Mouse (Mus musculus): ENCODE data around the gene Rnf113a2. TPM values are rescaled to one million over a fixed set of nuclear protein-coding genes. Genes with fewer than 3 reads are reported as not detected.

Gene Rnf113a2
- polyA plus RNA-seq, 1 experiment from 2014 or later, result 23.8 TPM

GRCm38 (mm10) chr12:84447386-84447785 is 30.4 kb downstream of the Rnf113a2 start:
- H3K27ac ChIP-seq, result no peak overlapping the region
- WGBS, result 91% methylated on average over 1 of the region's 1 CpGs
- H3K4me3 ChIP-seq (replicated peaks; ENCODE audit: low read length), result no peak overlapping the region
- DNase-seq (ENCODE audit: low spot score), result no peak
- no peaks in the 10 kb centered on the region for H3K36me3 ChIP-seq (replicated peaks; ENCODE audit: control insufficient read depth, insufficient read depth)
- ATAC-seq (ENCODE audit: low FRiP score), result no peak
- H3K27me3 ChIP-seq (ENCODE audit: control insufficient read depth, insufficient read depth, low read length), result no peaks in the 10 kb centered on the region
- no peak overlapping the region for H3K4me2 ChIP-seq (replicated peaks)
- H3K9ac ChIP-seq, result no peak overlapping the region
- no peaks in the 10 kb centered on the region for H3K9me3 ChIP-seq (ENCODE audit: control insufficient read depth, low read length)
- 0 out of 2 replicates have a peak, but pooled peaks cover 11% of the 10 kb centered on the region for H3K4me1 ChIP-seq (replicated peaks; ENCODE audit: control insufficient read depth, insufficient read depth, low read length)

GRCm38 (mm10) chr12:84448181-84448580 is 31.2 kb downstream of the Rnf113a2 start:
- WGBS, result 86% methylated on average over 6 of the region's 6 CpGs
- no peak overlapping the region for H3K4me2 ChIP-seq (replicated peaks)
- no peaks in the 10 kb centered on the region for H3K36me3 ChIP-seq (replicated peaks; ENCODE audit: control insufficient read depth, insufficient read depth)
- no peak overlapping the region for H3K9ac ChIP-seq
- no peak overlapping the region for H3K4me3 ChIP-seq (replicated peaks; ENCODE audit: low read length)
- no peaks in the 10 kb centered on the region for H3K9me3 ChIP-seq (ENCODE audit: control insufficient read depth, low read length)
- DNase-seq (ENCODE audit: low spot score), result no peak
- ATAC-seq (ENCODE audit: low FRiP score), result no peak
- no peak overlapping the region for H3K27ac ChIP-seq
- H3K4me1 ChIP-seq (replicated peaks; ENCODE audit: control insufficient read depth, insufficient read depth, low read length), result 0 out of 2 replicates have a peak, but pooled peaks cover 11% of the 10 kb centered on the region
- no peaks in the 10 kb centered on the region for H3K27me3 ChIP-seq (ENCODE audit: control insufficient read depth, insufficient read depth, low read length)

- ATAC-seq (ENCODE audit: low FRiP score), result no peak
- H3K4me2 ChIP-seq (replicated peaks), result peak overlapping the region; percentile 63
- H3K4me1 ChIP-seq (replicated peaks; ENCODE audit: control insufficient read depth, insufficient read depth, low read length), result 0 out of 2 replicates have a peak, but pooled peaks cover 11% of the 10 kb centered on the region
- no peaks in the 10 kb centered on the region for H3K9me3 ChIP-seq (ENCODE audit: control insufficient read depth, low read length)
- peak overlapping the region; percentile 54 for H3K4me3 ChIP-seq (replicated peaks; ENCODE audit: low read length)
- H3K27me3 ChIP-seq (ENCODE audit: control insufficient read depth, insufficient read depth, low read length), result no peaks in the 10 kb centered on the region
- DNase-seq (ENCODE audit: low spot score), result no peak
- H3K36me3 ChIP-seq (replicated peaks; ENCODE audit: control insufficient read depth, insufficient read depth), result no peaks in the 10 kb centered on the region
- WGBS, result 57% methylated on average over 10 of the region's 10 CpGs
- H3K9ac ChIP-seq, result peak overlapping the region; percentile 64; the same call in 1 of the 2 replicates
- H3K27ac ChIP-seq, result no peak overlapping the region
These were observed 32.9 kb downstream of the Rnf113a2 start for GRCm38 (mm10) chr12:84449887-84450286.

GRCm38 (mm10) chr12:84450351-84450717 is 33.3 kb downstream of the Rnf113a2 start:
- 0% methylated on average over 6 of the region's 6 CpGs for WGBS
- no peak for ATAC-seq (ENCODE audit: low FRiP score)
- H3K36me3 ChIP-seq (replicated peaks; ENCODE audit: control insufficient read depth, insufficient read depth), result no peaks in the 10 kb centered on the region

GRCm38 (mm10) chr12:84450718-84451646 is 34.0 kb downstream of the Rnf113a2 start, which contains the start of the genes Aldh6a1 and Lin52:
Aldh6a1 (minus strand) TSS chr12:84451004.
Lin52 (plus strand) TSS chr12:84451422.
- Histone ChIP-seq H3K9me3 (ENCODE audit: control insufficient read depth, low read length) (no peaks in the 10 kb centered on the region), H3K27me3 (ENCODE audit: control insufficient read depth, insufficient read depth, low read length) (no peaks in the 10 kb centered on the region), H3K4me2 (replicated peaks) (peak within 1 kb of the TSS; percentile 63), H3K4me1 (replicated peaks; ENCODE audit: control insufficient read depth, insufficient read depth, low read length) (0 out of 2 replicates have a peak, but pooled peaks cover 11% of the 10 kb centered on the region), H3K27ac (peak within 1 kb of the TSS; percentile 54), H3K36me3 (replicated peaks; ENCODE audit: control insufficient read depth, insufficient read depth) (no peaks in the 10 kb centered on the region), H3K4me3 (replicated peaks; ENCODE audit: low read length) (peak within 1 kb of the TSS; percentile 54), H3K9ac (peak within 1 kb of the TSS; percentile 64)
- ATAC-seq (ENCODE audit: low FRiP score) (peak; percentile 99), DNase-seq (ENCODE audit: low spot score) (peak; percentile 99)
- WGBS, result 1% methylated on average over 49 of the region's 49 CpGs

More at GRCm38 (mm10) chr12:84450351-84450717, 33.3 kb downstream of the Rnf113a2 start:
- peak overlapping the region; percentile 24 for H3K27ac ChIP-seq
- H3K4me1 ChIP-seq (replicated peaks; ENCODE audit: control insufficient read depth, insufficient read depth, low read length), result 0 out of 2 replicates have a peak, but pooled peaks cover 11% of the 10 kb centered on the region
- peak overlapping the region; percentile 64 for H3K9ac ChIP-seq
- H3K27me3 ChIP-seq (ENCODE audit: control insufficient read depth, insufficient read depth, low read length), result no peaks in the 10 kb centered on the region
- no peaks in the 10 kb centered on the region for H3K9me3 ChIP-seq (ENCODE audit: control insufficient read depth, low read length)
- H3K4me3 ChIP-seq (replicated peaks; ENCODE audit: low read length), result peak overlapping the region; percentile 54
- H3K4me2 ChIP-seq (replicated peaks), result peak overlapping the region; percentile 63
- no peak for DNase-seq (ENCODE audit: low spot score)

- Histone ChIP-seq H3K27me3 (ENCODE audit: control insufficient read depth, insufficient read depth, low read length) (no peaks in the 10 kb centered on the region), H3K9ac (peak overlapping the region; percentile 52), H3K27ac (peak overlapping the region; percentile 54), H3K36me3 (replicated peaks; ENCODE audit: control insufficient read depth, insufficient read depth) (peaks cover under 1% of the 10 kb centered on the region; the same call in 1 of the 2 replicates), H3K4me1 (replicated peaks; ENCODE audit: control insufficient read depth, insufficient read depth, low read length) (0 out of 2 replicates have a peak, but pooled peaks cover 11% of the 10 kb centered on the region), H3K9me3 (ENCODE audit: control insufficient read depth, low read length) (no peaks in the 10 kb centered on the region), H3K4me3 (replicated peaks; ENCODE audit: low read length) (peak overlapping the region; percentile 54), H3K4me2 (replicated peaks) (peak overlapping the region; percentile 63)
- WGBS, result under 1% methylated on average over 11 of the region's 11 CpGs
- no peak for DNase-seq (ENCODE audit: low spot score)
- no peak for ATAC-seq (ENCODE audit: low FRiP score)
These were observed 34.8 kb downstream of the Rnf113a2 start for GRCm38 (mm10) chr12:84451801-84452200.

- Histone ChIP-seq H3K4me1 (replicated peaks; ENCODE audit: control insufficient read depth, insufficient read depth, low read length) (0 out of 2 replicates have a peak, but pooled peaks cover 3% of the 10 kb centered on the region), H3K27me3 (ENCODE audit: control insufficient read depth, insufficient read depth, low read length) (no peaks in the 10 kb centered on the region), H3K36me3 (replicated peaks; ENCODE audit: control insufficient read depth, insufficient read depth) (peaks cover 35% of the 10 kb centered on the region), H3K27ac (no peak overlapping the region), H3K9me3 (ENCODE audit: control insufficient read depth, low read length) (no peaks in the 10 kb centered on the region), H3K9ac (no peak overlapping the region), H3K4me2 (replicated peaks) (no peak overlapping the region), H3K4me3 (replicated peaks; ENCODE audit: low read length) (no peak overlapping the region)
- no peak for ATAC-seq (ENCODE audit: low FRiP score)
- DNase-seq (ENCODE audit: low spot score), result no peak
- 95% methylated on average over 3 of the region's 3 CpGs for WGBS
These were observed 39.9 kb downstream of the Rnf113a2 start for GRCm38 (mm10) chr12:84456911-84457310.

GRCm38 (mm10) chr12:84459845-84460244 is 42.8 kb downstream of the Rnf113a2 start:
- Histone ChIP-seq H3K9me3 (ENCODE audit: control insufficient read depth, low read length) (no peaks in the 10 kb centered on the region), H3K4me3 (replicated peaks; ENCODE audit: low read length) (no peak overlapping the region), H3K9ac (no peak overlapping the region), H3K27ac (no peak overlapping the region), H3K36me3 (replicated peaks; ENCODE audit: control insufficient read depth, insufficient read depth) (peaks cover 63% of the 10 kb centered on the region), H3K4me1 (replicated peaks; ENCODE audit: control insufficient read depth, insufficient read depth, low read length) (no peaks in the 10 kb centered on the region), H3K27me3 (ENCODE audit: control insufficient read depth, insufficient read depth, low read length) (no peaks in the 10 kb centered on the region), H3K4me2 (replicated peaks) (no peak overlapping the region)
- WGBS, result 65% methylated on average over 1 of the region's 1 CpGs
- ATAC-seq (ENCODE audit: low FRiP score) (no peak), DNase-seq (ENCODE audit: low spot score) (no peak)

GRCm38 (mm10) chr12:84461416-84461815 is 44.4 kb downstream of the Rnf113a2 start:
- Histone ChIP-seq H3K4me1 (replicated peaks; ENCODE audit: control insufficient read depth, insufficient read depth, low read length) (no peaks in the 10 kb centered on the region), H3K27ac (no peak overlapping the region), H3K4me2 (replicated peaks) (no peak overlapping the region), H3K9ac (no peak overlapping the region), H3K9me3 (ENCODE audit: control insufficient read depth, low read length) (no peaks in the 10 kb centered on the region), H3K36me3 (replicated peaks; ENCODE audit: control insufficient read depth, insufficient read depth) (peaks cover 64% of the 10 kb centered on the region), H3K4me3 (replicated peaks; ENCODE audit: low read length) (no peak overlapping the region), H3K27me3 (ENCODE audit: control insufficient read depth, insufficient read depth, low read length) (no peaks in the 10 kb centered on the region)
- no peak for ATAC-seq (ENCODE audit: low FRiP score)
- 94% methylated on average over 5 of the region's 5 CpGs for WGBS
- no peak for DNase-seq (ENCODE audit: low spot score)

Data from hindbrain, embryonic 14.5 days (tissue).